Mouse (Mus musculus): Measurements from ENCODE around the gene Hoxa9. TPM values are rescaled to one million over a fixed set of nuclear protein-coding genes. Genes with fewer than 3 reads are reported as not detected.

Gene Hoxa9
- total RNA-seq, 2 experiments from 2014 or later = 5.7 to 13.5 TPM

GRCm38 (mm10) chr6:52261751-52262462 lies 31.0 kb upstream of the Hoxa9 start:
- no peak for DNase-seq

DNA sequence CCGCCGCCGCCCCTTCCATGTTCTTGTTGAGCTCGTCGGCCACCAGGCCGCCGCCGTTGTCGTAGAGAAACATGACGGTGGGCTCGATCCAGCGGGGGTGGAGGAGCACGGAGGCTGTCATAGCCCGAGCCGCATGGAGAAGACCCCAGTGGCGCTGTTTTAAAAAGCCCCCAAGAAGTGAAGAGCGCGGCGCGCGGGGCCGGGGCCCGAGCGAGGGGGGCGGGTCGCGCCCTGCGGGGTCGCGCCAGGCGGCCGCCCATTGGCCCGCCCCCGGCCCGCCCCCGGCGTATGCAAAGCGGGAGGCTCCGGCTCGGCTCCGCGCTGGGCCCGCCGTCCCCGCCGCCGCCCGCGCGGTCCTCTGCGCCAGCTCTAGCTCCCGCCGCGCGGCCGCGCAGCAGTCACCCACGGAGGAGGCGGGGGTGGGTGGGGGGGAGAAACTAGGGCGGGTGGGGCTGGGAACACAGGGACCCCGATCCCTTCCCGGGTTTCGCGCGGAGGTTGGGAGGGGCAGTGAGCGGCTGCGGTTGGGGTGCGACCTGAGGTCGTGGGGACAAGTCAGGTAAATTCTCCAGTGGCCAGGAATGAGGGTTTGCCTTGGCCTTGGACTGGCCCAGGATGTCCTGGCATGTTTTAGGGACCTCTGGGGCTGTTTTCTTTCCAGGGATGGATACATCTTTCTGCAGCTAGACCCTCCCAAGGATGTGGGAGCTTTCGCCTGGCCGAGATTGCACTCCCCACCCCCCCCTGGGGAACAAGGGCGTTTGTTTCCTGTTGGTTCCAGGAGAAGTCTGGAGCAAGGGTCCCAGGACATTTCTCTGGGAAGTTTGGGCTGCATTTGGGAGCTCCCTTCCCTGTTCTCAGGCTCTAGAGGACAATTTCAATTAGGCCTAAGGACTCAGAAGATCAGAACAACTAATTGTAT lies 30.0 kb upstream of the Hoxa9 start, which contains the start of gene Hoxa13:
Gene Hoxa13 (minus strand): TSS at position 227 of the 922 bp plus-strand sequence.
- DNase-seq = no peak

DNA sequence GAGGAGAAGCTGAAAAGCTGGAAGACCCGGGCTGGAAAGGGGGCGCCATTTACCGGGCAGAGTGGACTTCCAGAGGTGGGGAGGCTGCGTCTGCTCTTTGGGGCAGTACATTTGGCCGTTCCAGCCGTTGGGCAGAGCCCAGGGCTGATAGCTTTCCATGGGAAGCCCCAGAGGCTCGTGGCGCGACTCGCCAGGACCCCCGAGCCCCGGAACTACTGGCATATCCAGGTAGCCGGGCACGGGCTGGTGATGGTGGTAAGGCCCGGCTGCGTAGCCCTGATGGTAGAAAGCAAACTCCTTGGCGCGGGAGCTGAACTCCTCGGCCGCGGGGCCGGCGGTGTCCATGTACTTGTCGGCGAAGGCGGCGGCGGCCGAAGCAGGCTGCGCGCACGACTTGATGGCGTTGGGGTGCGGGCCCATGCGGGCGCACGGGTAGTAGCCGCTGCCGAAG lies 28.9 kb upstream of the Hoxa9 start:
- DNase-seq = no peak

- DNase-seq = no peak
Observed at GRCm38 (mm10) chr6:52259081-52259790, 28.3 kb upstream of the Hoxa9 start.

DNA sequence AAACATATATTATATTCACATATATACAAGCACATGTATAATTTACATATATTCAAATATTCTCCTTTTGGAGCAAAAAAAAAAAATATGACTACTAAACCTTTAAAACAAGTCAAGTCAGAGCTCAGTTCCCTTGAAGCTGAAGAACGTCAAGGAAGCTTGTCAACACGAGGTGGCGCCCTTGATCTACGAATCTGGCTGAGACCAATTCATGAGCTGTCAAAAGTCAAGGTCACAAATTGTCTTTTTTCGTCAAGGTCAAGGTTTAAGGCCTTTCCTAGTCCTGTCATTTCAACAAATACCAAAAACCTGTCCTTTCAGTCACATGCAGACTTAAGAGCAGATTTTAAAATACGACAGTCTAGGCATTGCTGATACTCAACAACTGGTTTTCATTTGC lies 26.1 kb upstream of the Hoxa9 start:
- DNase-seq = no peak

DNA sequence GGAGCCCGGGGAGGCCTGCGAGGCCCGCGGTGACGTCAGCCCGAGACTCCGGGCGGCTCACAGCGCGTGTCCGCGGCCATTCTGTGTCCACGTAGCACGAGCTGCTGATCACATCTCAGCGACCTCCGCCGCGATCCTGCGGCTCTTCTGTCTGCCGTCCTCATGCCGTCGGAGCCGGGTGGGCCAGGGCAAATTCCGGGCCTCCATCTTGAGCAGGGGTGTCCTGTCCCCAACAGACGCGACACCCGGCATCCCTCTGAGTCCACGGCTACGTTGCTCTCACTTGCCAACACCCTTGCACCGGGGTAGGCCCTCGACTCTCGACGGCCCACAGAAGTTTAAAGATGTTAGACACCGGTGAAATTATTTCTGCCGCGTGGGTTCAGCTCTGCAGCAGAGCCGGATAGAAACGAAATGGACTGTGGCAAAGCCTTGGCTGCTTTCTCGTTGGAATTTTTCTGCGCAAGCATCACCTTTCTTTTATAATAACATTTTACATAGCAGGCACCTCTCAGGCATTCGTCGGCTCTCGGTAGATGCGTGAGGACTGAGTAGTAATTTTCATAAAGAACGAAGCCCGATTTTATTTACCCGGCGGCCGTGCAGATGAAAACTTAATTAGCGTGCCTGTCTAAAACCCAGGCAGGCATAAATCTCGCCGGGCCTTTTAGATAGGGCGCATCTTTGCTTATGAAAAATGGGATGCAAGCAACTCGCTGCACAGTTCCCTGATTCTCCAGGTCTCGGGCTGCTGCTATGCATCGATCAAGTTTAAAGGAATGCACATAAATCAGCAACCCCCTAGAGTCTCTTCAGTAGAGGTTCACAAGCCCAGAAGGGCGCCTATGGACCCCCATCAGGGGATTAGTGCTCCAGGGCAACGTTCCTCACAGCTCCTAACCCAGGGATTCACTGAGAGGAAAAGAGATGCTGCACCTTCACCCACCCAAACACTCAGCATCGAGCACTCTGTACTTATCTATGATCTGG lies 22.9 kb upstream of the Hoxa9 start:
- no peak for DNase-seq

GRCm38 (mm10) chr6:52252775-52253376 lies 22.0 kb upstream of the Hoxa9 start:
- DNase-seq = no peak

DNA sequence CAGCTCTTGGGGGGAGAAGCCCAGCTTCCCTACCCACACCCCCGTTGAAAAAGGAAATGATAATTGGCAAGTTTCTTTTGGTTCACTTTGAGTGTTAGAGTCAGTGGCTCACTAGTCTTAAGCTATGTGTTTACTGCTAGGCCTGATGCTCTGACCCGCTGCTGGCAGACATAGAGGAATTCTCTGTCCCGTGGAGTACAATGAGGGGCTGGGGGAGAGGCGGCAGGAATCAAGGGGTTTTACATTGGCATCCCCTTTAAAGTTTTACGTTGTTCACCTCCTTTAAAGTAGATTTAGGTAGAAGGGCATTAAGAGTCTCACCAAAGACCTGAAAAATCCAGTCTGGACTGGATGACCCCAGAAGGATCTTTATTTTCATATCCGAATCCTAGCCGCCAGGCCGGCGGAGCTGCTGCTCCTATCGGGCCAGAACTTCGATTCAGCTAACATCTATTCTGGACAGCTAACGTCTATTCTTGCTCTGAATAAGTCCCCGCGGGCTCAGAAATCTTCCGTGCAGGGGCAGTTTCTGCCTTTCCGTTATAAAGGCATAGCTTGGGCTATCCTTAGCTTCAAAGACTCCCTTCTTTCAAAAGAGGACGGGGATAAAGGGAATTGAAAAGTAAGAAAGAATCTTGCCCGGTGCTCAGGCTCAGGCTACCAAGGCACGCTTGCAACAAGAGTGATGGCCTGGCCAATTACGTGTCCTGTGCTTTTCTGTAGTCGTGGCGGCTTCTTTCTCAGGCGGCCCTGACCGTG lies 21.3 kb upstream of the Hoxa9 start:
- DNase-seq = no peak

DNA sequence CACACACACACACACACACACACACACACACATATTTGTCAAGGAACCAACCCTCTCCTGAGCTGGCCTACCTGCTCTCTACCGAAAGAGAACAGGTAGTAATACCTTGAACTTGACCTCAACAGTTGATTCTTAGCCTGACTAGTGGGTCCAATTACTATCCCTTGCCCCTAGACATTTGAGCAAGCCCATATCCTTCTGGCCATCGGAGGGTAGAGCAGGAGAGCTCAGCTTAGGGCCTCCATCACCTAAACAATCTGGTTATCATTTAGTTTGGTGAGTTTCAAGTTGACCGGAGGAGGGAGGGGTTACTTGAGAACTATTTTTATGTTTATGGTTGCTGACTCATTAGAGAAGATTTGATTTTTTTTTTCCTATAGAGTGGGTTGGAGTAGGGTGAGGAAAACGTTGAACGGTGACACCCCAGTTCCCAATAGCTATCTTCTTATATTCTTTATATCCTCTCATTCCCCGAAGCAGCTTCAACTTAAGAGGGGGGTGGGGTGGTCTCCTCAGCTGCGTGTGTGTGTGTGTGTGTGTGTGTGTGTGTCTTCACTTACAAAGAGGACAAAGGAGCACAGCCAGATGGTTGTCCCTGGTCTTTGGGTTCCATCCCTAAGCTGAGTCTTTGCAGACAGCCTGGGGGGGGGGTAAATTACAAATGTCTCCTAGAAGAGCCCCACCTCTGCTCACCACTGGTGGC lies 20.4 kb upstream of the Hoxa9 start:
- no peak for DNase-seq

- DNase-seq = no peak
Observed at GRCm38 (mm10) chr6:52249826-52250225, 18.9 kb upstream of the Hoxa9 start.

- no peak for DNase-seq
Observed at GRCm38 (mm10) chr6:52249415-52249738, 18.5 kb upstream of the Hoxa9 start.

DNA sequence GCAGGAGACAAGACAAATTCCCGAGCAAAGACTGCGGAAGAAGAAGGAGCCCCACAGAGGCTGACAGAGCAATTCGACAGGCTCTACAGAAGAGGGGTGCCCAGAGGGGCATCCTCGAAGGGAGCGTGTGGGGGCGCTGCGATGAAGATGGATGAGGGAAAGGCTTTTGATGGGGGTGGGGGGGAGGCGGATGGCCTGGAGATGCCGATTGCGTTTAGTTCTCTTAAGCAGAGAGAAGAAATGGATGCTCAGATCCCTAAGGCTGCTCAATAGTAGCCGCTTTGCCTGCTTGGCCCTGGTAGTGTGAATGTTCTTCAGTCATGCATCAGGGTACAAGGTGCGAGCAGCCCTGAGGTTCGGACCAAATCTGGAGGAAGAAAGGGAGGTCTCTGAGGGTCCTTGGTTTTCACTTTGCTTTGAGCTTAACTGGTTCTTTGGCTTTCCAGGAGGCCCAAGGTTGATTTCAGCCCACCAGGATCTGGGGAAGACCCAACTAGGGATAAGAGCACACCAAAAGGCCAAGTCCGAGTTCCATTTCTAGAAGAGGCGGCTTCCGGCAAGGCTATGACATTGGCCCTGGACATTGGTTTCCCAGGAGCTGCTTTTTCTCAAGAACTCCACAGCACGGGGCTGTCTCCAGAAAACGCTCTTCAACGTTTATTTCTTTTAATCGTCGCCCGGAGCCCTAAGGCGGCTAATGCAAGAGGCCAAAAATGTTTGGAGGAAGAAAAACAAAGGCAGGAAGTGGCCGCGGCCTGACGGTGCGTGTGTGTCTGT lies 17.9 kb upstream of the Hoxa9 start:
- DNase-seq = no peak

- peak; percentile 5 for DNase-seq
Observed at GRCm38 (mm10) chr6:52247766-52248637, 17.1 kb upstream of the Hoxa9 start.

DNA sequence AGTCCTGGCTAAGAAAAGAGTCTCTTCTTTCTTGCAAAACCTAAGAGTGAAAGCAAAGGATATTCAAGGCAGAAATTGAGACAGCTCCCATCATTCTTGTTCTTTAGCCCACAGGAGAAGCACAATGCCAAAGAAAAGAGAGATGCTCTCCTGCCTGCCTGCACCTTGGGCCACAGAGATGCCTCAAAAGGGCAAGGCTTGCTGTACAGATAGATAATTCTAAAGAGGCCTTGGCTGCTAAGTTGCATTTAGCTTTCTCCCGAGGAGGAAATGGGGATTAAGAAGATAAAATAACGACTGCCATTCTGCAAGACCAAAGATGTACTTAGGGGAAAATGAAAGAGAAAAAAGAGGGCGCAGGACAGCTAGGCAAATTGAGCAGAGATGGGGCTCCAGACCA lies 16.0 kb upstream of the Hoxa9 start:
- DNase-seq = peak; percentile 3

- no peak for DNase-seq
Observed at GRCm38 (mm10) chr6:52246403-52246803, 15.5 kb upstream of the Hoxa9 start.

DNA sequence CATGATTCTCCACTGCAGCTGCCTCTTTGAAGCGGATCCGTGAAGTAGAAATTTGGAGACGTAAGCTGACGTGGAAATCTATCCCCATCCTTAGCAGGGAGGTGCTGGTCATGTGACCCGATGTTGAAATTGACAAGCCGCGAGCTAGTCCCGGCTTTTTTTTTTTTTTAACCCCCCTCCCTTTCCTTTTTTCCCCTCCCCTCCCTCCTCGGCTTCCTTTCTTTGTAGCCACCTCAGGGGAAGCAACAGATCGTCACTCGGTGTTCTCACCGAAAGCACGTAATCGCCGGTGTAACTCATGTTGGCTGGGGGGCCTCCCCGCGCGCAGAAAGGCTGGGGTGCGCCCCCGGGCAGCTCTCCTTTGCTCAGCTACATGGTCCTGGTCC lies 14.9 kb upstream of the Hoxa9 start, which contains the start of gene Hoxa11:
Gene Hoxa11 (minus strand): TSS at position 54 of the 386 bp plus-strand sequence.
- no peak for DNase-seq

DNA sequence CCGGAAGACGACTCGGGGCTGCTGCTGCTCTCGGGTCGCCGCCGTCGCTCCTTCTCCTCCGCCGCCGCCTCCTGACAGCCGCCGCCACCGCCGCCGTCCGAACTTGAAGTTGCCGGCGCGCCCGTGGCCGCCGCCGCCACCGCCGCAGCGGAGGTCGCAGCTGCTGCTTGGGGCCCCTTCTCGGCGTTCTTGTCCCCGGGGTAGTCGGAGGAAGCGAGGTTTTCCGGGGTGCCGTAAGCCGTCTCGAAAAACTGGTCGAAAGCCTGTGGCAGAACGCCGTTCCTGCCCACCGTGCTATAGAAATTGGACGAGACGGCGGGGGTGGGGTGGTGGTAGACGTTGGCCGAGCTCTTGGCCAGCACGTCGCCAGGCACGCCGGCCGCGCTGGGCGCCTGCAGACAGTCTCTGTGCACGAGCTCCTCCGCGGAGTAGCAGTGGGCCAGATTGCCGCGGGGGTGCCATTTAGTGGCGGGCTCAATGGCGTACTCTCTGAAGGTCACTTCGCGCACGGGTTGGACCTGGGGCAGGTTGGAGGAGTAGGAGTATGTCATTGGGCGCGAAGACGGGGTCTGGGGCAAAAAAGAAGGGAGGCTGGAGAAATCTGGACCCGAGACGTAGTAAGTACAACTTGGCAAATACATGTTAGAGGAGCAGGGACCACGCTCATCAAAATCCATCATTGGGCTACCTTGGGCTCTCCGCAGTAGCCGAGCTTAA lies 14.3 kb upstream of the Hoxa9 start:
- DNase-seq = no peak

All from gastrocnemius, postnatal 25 days (tissue).